Mouse (Mus musculus): ENCODE measurements at regions not wholly inside any gene's neighbourhood (a gene's known extent, or its start where the extent isn't known, plus 50 kb on each side); places are given as distances from the start of the nearest gene placed in this dataset.

GRCm38 (mm10) chr10:122616385-122616784 lies 62.2 kb upstream of the Ppm1h start:
- TF ChIP-seq CTCF (IDR thresholded peaks at IDR 0.05; ENCODE audit: borderline replicate concordance, insufficient read depth, low read length) (no peak), POLR2A (IDR thresholded peaks at IDR 0.05; ENCODE audit: low read depth, low read length) (no peak)
